Mouse (Mus musculus): ENCODE results near the gene Meox2. TPM values are rescaled to one million over a fixed set of nuclear protein-coding genes. Genes with fewer than 3 reads are reported as not detected.

Gene Meox2
- polyA plus RNA-seq, 1 experiment from 2014 or later = not detected

GRCm38 (mm10) chr12:37110977-37111376, 2.6 kb downstream of the Meox2 start:
- H3K4me1 ChIP-seq (replicated peaks; ENCODE audit: control insufficient read depth, insufficient read depth, low read length) = peaks cover 14% of the 10 kb centered on the region
- no peak overlapping the region for H3K4me3 ChIP-seq (replicated peaks; ENCODE audit: low read length)
- ATAC-seq = no peak
- H3K36me3 ChIP-seq (ENCODE audit: control insufficient read depth, insufficient read depth) = no peaks in the 10 kb centered on the region
- H3K4me2 ChIP-seq (ENCODE audit: low read length) = no peak overlapping the region
- no peaks in the 10 kb centered on the region for H3K9me3 ChIP-seq (ENCODE audit: control insufficient read depth, low read length)
- peaks cover 24% of the 10 kb centered on the region for H3K27me3 ChIP-seq (replicated peaks; ENCODE audit: control insufficient read depth, insufficient read depth, low read length)
- H3K27ac ChIP-seq (ENCODE audit: low read length) = no peak overlapping the region
- no peak overlapping the region for H3K9ac ChIP-seq (replicated peaks; ENCODE audit: low read depth, low read length)
- 66% methylated on average over 9 of the region's 9 CpGs for WGBS

- no peak overlapping the region for H3K4me3 ChIP-seq (replicated peaks; ENCODE audit: low read length)
Observed at GRCm38 (mm10) chr12:37119246-37119645, 10.9 kb downstream of the Meox2 start.

GRCm38 (mm10) chr12:37123763-37124162, 15.4 kb downstream of the Meox2 start:
- WGBS = 86% methylated on average over 2 of the region's 2 CpGs
- H3K9me3 ChIP-seq (ENCODE audit: control insufficient read depth, low read length) = no peaks in the 10 kb centered on the region
- H3K36me3 ChIP-seq (ENCODE audit: control insufficient read depth, insufficient read depth) = no peaks in the 10 kb centered on the region
- no peak overlapping the region for H3K27ac ChIP-seq (ENCODE audit: low read length)
- H3K27me3 ChIP-seq (replicated peaks; ENCODE audit: control insufficient read depth, insufficient read depth, low read length) = no peaks in the 10 kb centered on the region
- ATAC-seq = no peak
- no peaks in the 10 kb centered on the region for H3K4me1 ChIP-seq (replicated peaks; ENCODE audit: control insufficient read depth, insufficient read depth, low read length)
- H3K4me3 ChIP-seq (replicated peaks; ENCODE audit: low read length) = no peak overlapping the region
- H3K9ac ChIP-seq (replicated peaks; ENCODE audit: low read depth, low read length) = no peak overlapping the region
- no peak overlapping the region for H3K4me2 ChIP-seq (ENCODE audit: low read length)

More at GRCm38 (mm10) chr12:37119246-37119645, 10.9 kb downstream of the Meox2 start:
- ATAC-seq = no peak
- Histone ChIP-seq H3K9ac (replicated peaks; ENCODE audit: low read depth, low read length) (no peak overlapping the region), H3K36me3 (ENCODE audit: control insufficient read depth, insufficient read depth) (no peaks in the 10 kb centered on the region), H3K4me2 (ENCODE audit: low read length) (no peak overlapping the region), H3K9me3 (ENCODE audit: control insufficient read depth, low read length) (no peaks in the 10 kb centered on the region), H3K27me3 (replicated peaks; ENCODE audit: control insufficient read depth, insufficient read depth, low read length) (no peaks in the 10 kb centered on the region), H3K4me1 (replicated peaks; ENCODE audit: control insufficient read depth, insufficient read depth, low read length) (no peaks in the 10 kb centered on the region), H3K27ac (ENCODE audit: low read length) (no peak overlapping the region)
- 40% methylated on average over 5 of the region's 5 CpGs for WGBS

GRCm38 (mm10) chr12:37142080-37142703, 33.9 kb downstream of the Meox2 start:
- Histone ChIP-seq H3K9me3 (ENCODE audit: control insufficient read depth, low read length) (no peaks in the 10 kb centered on the region), H3K36me3 (ENCODE audit: control insufficient read depth, insufficient read depth) (no peaks in the 10 kb centered on the region), H3K27me3 (replicated peaks; ENCODE audit: control insufficient read depth, insufficient read depth, low read length) (no peaks in the 10 kb centered on the region), H3K4me1 (replicated peaks; ENCODE audit: control insufficient read depth, insufficient read depth, low read length) (no peaks in the 10 kb centered on the region), H3K4me2 (ENCODE audit: low read length) (no peak overlapping the region), H3K27ac (ENCODE audit: low read length) (no peak overlapping the region), H3K9ac (replicated peaks; ENCODE audit: low read depth, low read length) (no peak overlapping the region), H3K4me3 (replicated peaks; ENCODE audit: low read length) (no peak overlapping the region)
- 42% methylated on average over 3 of the region's 3 CpGs for WGBS
- no peak for ATAC-seq

GRCm38 (mm10) chr12:37143879-37144278, 35.5 kb downstream of the Meox2 start:
- H3K27me3 ChIP-seq (replicated peaks; ENCODE audit: control insufficient read depth, insufficient read depth, low read length) = no peaks in the 10 kb centered on the region
- no peaks in the 10 kb centered on the region for H3K9me3 ChIP-seq (ENCODE audit: control insufficient read depth, low read length)
- no peak for ATAC-seq
- WGBS = 96% methylated on average over 1 of the region's 1 CpGs
- H3K36me3 ChIP-seq (ENCODE audit: control insufficient read depth, insufficient read depth) = no peaks in the 10 kb centered on the region
- H3K9ac ChIP-seq (replicated peaks; ENCODE audit: low read depth, low read length) = no peak overlapping the region
- H3K4me3 ChIP-seq (replicated peaks; ENCODE audit: low read length) = no peak overlapping the region
- no peak overlapping the region for H3K27ac ChIP-seq (ENCODE audit: low read length)
- H3K4me2 ChIP-seq (ENCODE audit: low read length) = no peak overlapping the region
- H3K4me1 ChIP-seq (replicated peaks; ENCODE audit: control insufficient read depth, insufficient read depth, low read length) = no peaks in the 10 kb centered on the region

GRCm38 (mm10) chr12:37167742-37168141, 59.4 kb downstream of the Meox2 start:
- Histone ChIP-seq H3K36me3 (ENCODE audit: control insufficient read depth, insufficient read depth) (no peaks in the 10 kb centered on the region), H3K9me3 (ENCODE audit: control insufficient read depth, low read length) (no peaks in the 10 kb centered on the region), H3K27me3 (replicated peaks; ENCODE audit: control insufficient read depth, insufficient read depth, low read length) (no peaks in the 10 kb centered on the region), H3K9ac (replicated peaks; ENCODE audit: low read depth, low read length) (no peak overlapping the region), H3K4me1 (replicated peaks; ENCODE audit: control insufficient read depth, insufficient read depth, low read length) (no peaks in the 10 kb centered on the region), H3K27ac (ENCODE audit: low read length) (no peak overlapping the region), H3K4me2 (ENCODE audit: low read length) (no peak overlapping the region), H3K4me3 (replicated peaks; ENCODE audit: low read length) (no peak overlapping the region)
- no peak for ATAC-seq

- Histone ChIP-seq H3K4me1 (replicated peaks; ENCODE audit: control insufficient read depth, insufficient read depth, low read length) (no peaks in the 10 kb centered on the region), H3K36me3 (ENCODE audit: control insufficient read depth, insufficient read depth) (no peaks in the 10 kb centered on the region), H3K9ac (replicated peaks; ENCODE audit: low read depth, low read length) (no peak overlapping the region), H3K4me2 (ENCODE audit: low read length) (no peak overlapping the region), H3K27ac (ENCODE audit: low read length) (no peak overlapping the region), H3K4me3 (replicated peaks; ENCODE audit: low read length) (no peak overlapping the region), H3K9me3 (ENCODE audit: control insufficient read depth, low read length) (no peaks in the 10 kb centered on the region), H3K27me3 (replicated peaks; ENCODE audit: control insufficient read depth, insufficient read depth, low read length) (no peaks in the 10 kb centered on the region)
- 96% methylated on average over 3 of the region's 3 CpGs for WGBS
- ATAC-seq = no peak
Observed at GRCm38 (mm10) chr12:37173324-37173723, 65.0 kb downstream of the Meox2 start.

- no peak overlapping the region for H3K9ac ChIP-seq (replicated peaks; ENCODE audit: low read depth, low read length)
- H3K9me3 ChIP-seq (ENCODE audit: control insufficient read depth, low read length) = no peaks in the 10 kb centered on the region
- H3K4me1 ChIP-seq (replicated peaks; ENCODE audit: control insufficient read depth, insufficient read depth, low read length) = no peaks in the 10 kb centered on the region
- no peak overlapping the region for H3K4me2 ChIP-seq (ENCODE audit: low read length)
- H3K27me3 ChIP-seq (replicated peaks; ENCODE audit: control insufficient read depth, insufficient read depth, low read length) = no peaks in the 10 kb centered on the region
- H3K27ac ChIP-seq (ENCODE audit: low read length) = no peak overlapping the region
- no peaks in the 10 kb centered on the region for H3K36me3 ChIP-seq (ENCODE audit: control insufficient read depth, insufficient read depth)
- no peak for ATAC-seq
- no peak overlapping the region for H3K4me3 ChIP-seq (replicated peaks; ENCODE audit: low read length)
Observed at GRCm38 (mm10) chr12:37183689-37184088, 75.3 kb downstream of the Meox2 start.

GRCm38 (mm10) chr12:37188940-37189488, 80.7 kb downstream of the Meox2 start:
- no peaks in the 10 kb centered on the region; the same call in 1 of the 2 replicates for H3K4me1 ChIP-seq (replicated peaks; ENCODE audit: control insufficient read depth, insufficient read depth, low read length)
- H3K36me3 ChIP-seq (ENCODE audit: control insufficient read depth, insufficient read depth) = no peaks in the 10 kb centered on the region
- H3K9ac ChIP-seq (replicated peaks; ENCODE audit: low read depth, low read length) = no peak overlapping the region
- H3K27me3 ChIP-seq (replicated peaks; ENCODE audit: control insufficient read depth, insufficient read depth, low read length) = no peaks in the 10 kb centered on the region
- no peak overlapping the region for H3K4me2 ChIP-seq (ENCODE audit: low read length)
- WGBS = 26% methylated on average over 5 of the region's 5 CpGs
- no peak overlapping the region for H3K27ac ChIP-seq (ENCODE audit: low read length)
- H3K9me3 ChIP-seq (ENCODE audit: control insufficient read depth, low read length) = no peaks in the 10 kb centered on the region
- peak; percentile 55; the same call in 1 of the 2 replicates for ATAC-seq
- H3K4me3 ChIP-seq (replicated peaks; ENCODE audit: low read length) = no peak overlapping the region

Data from forebrain, embryonic 16.5 days (tissue).